Mouse (Mus musculus): ENCODE data around the gene Spint5.

DNA sequence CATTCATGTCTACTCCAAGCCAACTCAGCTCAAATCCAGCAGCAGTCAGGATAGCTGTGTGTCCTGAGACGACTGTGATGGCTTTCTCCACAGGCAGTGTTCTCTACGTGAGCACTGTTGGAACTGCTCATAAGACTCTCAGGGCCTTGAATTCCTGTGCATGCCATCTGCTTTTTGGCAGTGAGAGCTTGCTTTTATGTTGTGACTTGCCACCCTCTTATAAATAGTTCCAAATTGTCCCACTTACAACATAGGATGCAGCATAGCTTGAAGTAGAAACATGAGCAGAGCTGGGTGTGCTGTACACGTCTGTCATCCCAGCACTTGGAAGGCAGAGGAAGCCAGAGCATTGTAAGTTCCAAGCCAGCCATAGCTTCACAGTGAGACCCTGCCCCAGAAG is 50.7 kb downstream of the Spint5 start:
- TF ChIP-seq CTCF (IDR thresholded peaks at IDR 0.05; ENCODE audit: low read depth): no peak
- TF ChIP-seq EP300 (IDR thresholded peaks at IDR 0.05; ENCODE audit: low read depth): no peak

Measured in heart, postnatal 0 days (tissue).